Mouse (Mus musculus) embryonic facial prominence, embryonic 12.5 days (tissue): Measurements from ENCODE around the gene Tk2. TPM values are rescaled to one million over a fixed set of nuclear protein-coding genes. Genes with fewer than 3 reads are reported as not detected.

Experiments used
- ATAC-seq: fragments of 200-750 bp; cut with Nextera tagmentation; 2 replicates; pipeline ENCODE4 v1.8.0; 2017; ENCODE audit not compliant: insufficient number of reproducible peaks, insufficient read depth, low FRiP score, low TSS enrichment
- H3K27ac ChIP-seq: fragments of 300-500 bp; sonication (generic); 2 replicates; pipeline ENCODE4 v1.5.1; 2016; ENCODE audit warnings: mild to moderate bottlenecking
- H3K27me3 ChIP-seq: fragments of 300-500 bp; sonication (generic); 2 replicates; pipeline ENCODE4 v1.6.1; 2016; ENCODE audit warnings: mild to moderate bottlenecking, moderate library complexity
- H3K36me3 ChIP-seq: fragments of 300-500 bp; sonication (generic); 2 replicates; pipeline ENCODE4 v1.6.1; 2016; ENCODE audit warnings: mild to moderate bottlenecking
- H3K4me1 ChIP-seq: fragments of 300-500 bp; sonication (generic); 2 replicates; pipeline ENCODE4 v1.6.1; 2016
- H3K4me2 ChIP-seq: fragments of 300-500 bp; sonication (generic); replicated peaks from 2 replicates; pipeline ENCODE4 v1.6.1; 2016; ENCODE audit warnings: mild to moderate bottlenecking, moderate library complexity
- H3K4me3 ChIP-seq: fragments of 300-500 bp; sonication (generic); 2 replicates; pipeline ENCODE4 v1.5.1; 2016; ENCODE audit warnings: mild to moderate bottlenecking
- H3K9ac ChIP-seq: fragments of 300-500 bp; sonication (generic); 2 replicates; pipeline ENCODE4 v1.6.1; 2016; ENCODE audit warnings: mild to moderate bottlenecking, moderate library complexity
- H3K9me3 ChIP-seq: fragments of 300-500 bp; sonication (generic); 2 replicates; pipeline ENCODE4 v1.6.1; 2016; ENCODE audit warnings: mild to moderate bottlenecking, moderate library complexity
- WGBS: fragments of 180-500 bp; shearing (Covaris S2); methylation state at CpG from one replicate; pipeline ENCODE4 v1.1.7; 2016; 5-methylcytosine and 5-hydroxymethylcytosine counted together
- polyA plus RNA-seq: library from polyadenylated mRNA; unstranded; fragments of >200 nt; fragmentation: Nextera tagmentation; extraction: Ambion mirVana; gene quantifications from 2 replicates; pipeline ENCODE4 v1.2.1, GENCODE M21; 2016

Tk2 gene
- polyA plus RNA-seq, 1 experiment from 2014 or later, result 24.4 TPM

GRCm38 (mm10) chr8:104217601-104218000 lies 30.8 kb downstream of the Tk2 start:
- H3K27ac ChIP-seq, result no peak overlapping the region
- peaks cover 7% of the 10 kb centered on the region; the same call in 1 of the 2 replicates for H3K27me3 ChIP-seq
- no peak overlapping the region for H3K4me2 ChIP-seq
- no peaks in the 10 kb centered on the region for H3K4me1 ChIP-seq
- H3K9ac ChIP-seq, result no peak overlapping the region
- no peak for ATAC-seq
- no peaks in the 10 kb centered on the region for H3K9me3 ChIP-seq
- 88% methylated on average over 5 of the region's 5 CpGs for WGBS
- H3K36me3 ChIP-seq, result no peaks in the 10 kb centered on the region
- H3K4me3 ChIP-seq, result no peak overlapping the region

GRCm38 (mm10) chr8:104205292-104205691 lies 43.1 kb downstream of the Tk2 start:
- H3K4me3 ChIP-seq, result no peak overlapping the region
- no peaks in the 10 kb centered on the region for H3K27me3 ChIP-seq
- H3K9me3 ChIP-seq, result no peaks in the 10 kb centered on the region
- H3K4me1 ChIP-seq, result no peaks in the 10 kb centered on the region
- no peaks in the 10 kb centered on the region for H3K36me3 ChIP-seq
- no peak for ATAC-seq
- 67% methylated on average over 3 of the region's 3 CpGs for WGBS
- no peak overlapping the region for H3K4me2 ChIP-seq
- no peak overlapping the region for H3K27ac ChIP-seq
- no peak overlapping the region for H3K9ac ChIP-seq

- 87% methylated on average over 4 of the region's 4 CpGs for WGBS
- no peak overlapping the region for H3K27ac ChIP-seq
Observed at GRCm38 (mm10) chr8:104202320-104202719, 46.0 kb downstream of the Tk2 start.

GRCm38 (mm10) chr8:104201622-104202021 lies 46.7 kb downstream of the Tk2 start:
- Histone ChIP-seq H3K27ac (no peak overlapping the region), H3K9me3 (no peaks in the 10 kb centered on the region), H3K27me3 (no peaks in the 10 kb centered on the region), H3K9ac (no peak overlapping the region), H3K4me2 (no peak overlapping the region), H3K36me3 (no peaks in the 10 kb centered on the region), H3K4me3 (no peak overlapping the region), H3K4me1 (no peaks in the 10 kb centered on the region)
- whole genome bisulfite sequencing, result 83% methylated on average over 3 of the region's 3 CpGs
- ATAC-seq, result no peak

More at GRCm38 (mm10) chr8:104202320-104202719, 46.0 kb downstream of the Tk2 start:
- Histone ChIP-seq H3K9ac (no peak overlapping the region), H3K4me2 (no peak overlapping the region), H3K4me1 (no peaks in the 10 kb centered on the region), H3K27me3 (no peaks in the 10 kb centered on the region), H3K9me3 (no peaks in the 10 kb centered on the region), H3K4me3 (no peak overlapping the region), H3K36me3 (no peaks in the 10 kb centered on the region)
- no peak for ATAC-seq

- Histone ChIP-seq H3K4me3 (no peak overlapping the region), H3K27me3 (no peaks in the 10 kb centered on the region), H3K9me3 (no peaks in the 10 kb centered on the region), H3K27ac (no peak overlapping the region), H3K4me2 (no peak overlapping the region), H3K36me3 (no peaks in the 10 kb centered on the region), H3K4me1 (no peaks in the 10 kb centered on the region), H3K9ac (no peak overlapping the region)
- no peak for ATAC-seq
- WGBS, result 79% methylated on average over 5 of the region's 5 CpGs
Observed at GRCm38 (mm10) chr8:104199802-104200201, 48.6 kb downstream of the Tk2 start.

GRCm38 (mm10) chr8:104191496-104191895 lies 56.9 kb downstream of the Tk2 start:
- H3K4me1 ChIP-seq, result peaks cover 6% of the 10 kb centered on the region; the same call in 1 of the 2 replicates
- no peaks in the 10 kb centered on the region for H3K9me3 ChIP-seq
- H3K4me3 ChIP-seq, result no peak overlapping the region
- peaks cover 2% of the 10 kb centered on the region; the same call in 1 of the 2 replicates for H3K27me3 ChIP-seq
- H3K36me3 ChIP-seq, result no peaks in the 10 kb centered on the region
- H3K4me2 ChIP-seq, result no peak overlapping the region
- no peak overlapping the region for H3K27ac ChIP-seq
- no peak overlapping the region for H3K9ac ChIP-seq
- ATAC-seq, result no peak
- 32% methylated on average over 11 of the region's 11 CpGs for WGBS

GRCm38 (mm10) chr8:104190777-104191468 lies 57.4 kb downstream of the Tk2 start:
- Histone ChIP-seq H3K27ac (no peak overlapping the region), H3K27me3 (peaks cover 2% of the 10 kb centered on the region; the same call in 1 of the 2 replicates)
- no peak for ATAC-seq

GRCm38 (mm10) chr8:104188459-104188858 lies 59.9 kb downstream of the Tk2 start:
- no peak overlapping the region for H3K4me2 ChIP-seq
- no peak overlapping the region for H3K27ac ChIP-seq
- H3K36me3 ChIP-seq, result no peaks in the 10 kb centered on the region
- H3K4me3 ChIP-seq, result no peak overlapping the region
- no peaks in the 10 kb centered on the region for H3K9me3 ChIP-seq
- 75% methylated on average over 5 of the region's 5 CpGs for WGBS
- H3K9ac ChIP-seq, result no peak overlapping the region
- peaks cover 13% of the 10 kb centered on the region; the same call in 1 of the 2 replicates for H3K4me1 ChIP-seq
- H3K27me3 ChIP-seq, result peaks cover 2% of the 10 kb centered on the region; the same call in 1 of the 2 replicates
- no peak for ATAC-seq

More at GRCm38 (mm10) chr8:104190777-104191468, 57.4 kb downstream of the Tk2 start:
- Histone ChIP-seq H3K9me3 (no peaks in the 10 kb centered on the region), H3K4me2 (no peak overlapping the region), H3K9ac (no peak overlapping the region), H3K4me3 (no peak overlapping the region), H3K4me1 (peaks cover 6% of the 10 kb centered on the region; the same call in 1 of the 2 replicates), H3K36me3 (no peaks in the 10 kb centered on the region)
- WGBS, result 75% methylated on average over 6 of the region's 6 CpGs

GRCm38 (mm10) chr8:104187622-104188021 lies 60.7 kb downstream of the Tk2 start:
- 89% methylated on average over 6 of the region's 6 CpGs for WGBS
- H3K27me3 ChIP-seq, result peaks cover 2% of the 10 kb centered on the region; the same call in 1 of the 2 replicates
- peaks cover 13% of the 10 kb centered on the region; the same call in 1 of the 2 replicates for H3K4me1 ChIP-seq
- H3K4me3 ChIP-seq, result no peak overlapping the region
- no peak for ATAC-seq
- no peaks in the 10 kb centered on the region for H3K9me3 ChIP-seq
- H3K9ac ChIP-seq, result no peak overlapping the region
- H3K27ac ChIP-seq, result no peak overlapping the region
- no peak overlapping the region for H3K4me2 ChIP-seq
- H3K36me3 ChIP-seq, result no peaks in the 10 kb centered on the region

GRCm38 (mm10) chr8:104186827-104187226 lies 61.5 kb downstream of the Tk2 start:
- Histone ChIP-seq H3K4me1 (peaks cover 13% of the 10 kb centered on the region; the same call in 1 of the 2 replicates), H3K27ac (no peak overlapping the region), H3K4me3 (no peak overlapping the region), H3K4me2 (no peak overlapping the region), H3K27me3 (peaks cover 2% of the 10 kb centered on the region; the same call in 1 of the 2 replicates), H3K9me3 (no peaks in the 10 kb centered on the region), H3K9ac (no peak overlapping the region), H3K36me3 (no peaks in the 10 kb centered on the region)
- no peak for ATAC-seq
- WGBS, result 88% methylated on average over 4 of the region's 4 CpGs

GRCm38 (mm10) chr8:104184905-104185304 lies 63.5 kb downstream of the Tk2 start:
- no peaks in the 10 kb centered on the region for H3K36me3 ChIP-seq
- ATAC-seq, result no peak
- no peak overlapping the region for H3K4me3 ChIP-seq
- H3K9me3 ChIP-seq, result no peaks in the 10 kb centered on the region
- no peak overlapping the region for H3K4me2 ChIP-seq
- peaks cover 2% of the 10 kb centered on the region; the same call in 1 of the 2 replicates for H3K27me3 ChIP-seq
- H3K4me1 ChIP-seq, result peaks cover 7% of the 10 kb centered on the region; the same call in 1 of the 2 replicates
- H3K9ac ChIP-seq, result no peak overlapping the region
- H3K27ac ChIP-seq, result no peak overlapping the region
- 12% methylated on average over 6 of the region's 6 CpGs for WGBS

- no peak overlapping the region for H3K9ac ChIP-seq
- no peak for ATAC-seq
- H3K4me2 ChIP-seq, result no peak overlapping the region
- peaks cover 21% of the 10 kb centered on the region for H3K27me3 ChIP-seq
- H3K27ac ChIP-seq, result no peak overlapping the region
- H3K36me3 ChIP-seq, result no peaks in the 10 kb centered on the region
- no peaks in the 10 kb centered on the region for H3K4me1 ChIP-seq
- no peaks in the 10 kb centered on the region for H3K9me3 ChIP-seq
- WGBS, result 78% methylated on average over 4 of the region's 4 CpGs
- H3K4me3 ChIP-seq, result no peak overlapping the region
Observed at GRCm38 (mm10) chr8:104177054-104177453, 71.3 kb downstream of the Tk2 start.
